Mouse (Mus musculus) heart, embryonic 12.5 days (tissue): ENCODE data around the gene Ddr1. TPM values are rescaled to one million over a fixed set of nuclear protein-coding genes. Genes with fewer than 3 reads are reported as not detected.

ENCODE experiments used
- ATAC-seq: fragments of 200-750 bp; cut with Nextera tagmentation; 2 replicates; pipeline ENCODE4 v1.8.0; 2017; ENCODE audit warnings: moderate TSS enrichment, moderate library complexity; ENCODE audit not compliant: insufficient number of reproducible peaks, low FRiP score
- H3K27ac ChIP-seq: fragments of 300-500 bp; sonication (generic); 2 replicates; pipeline ENCODE4 v1.5.1; 2016; ENCODE audit warnings: mild to moderate bottlenecking, moderate library complexity; ENCODE audit not compliant: poor library complexity, severe bottlenecking
- H3K27me3 ChIP-seq: fragments of 300-500 bp; sonication (generic); replicated peaks from 2 replicates; pipeline ENCODE4 v1.6.1; 2016; ENCODE audit warnings: mild to moderate bottlenecking, moderate library complexity
- H3K36me3 ChIP-seq: fragments of 300-500 bp; sonication (generic); 2 replicates; pipeline ENCODE4 v1.6.1; 2016; ENCODE audit warnings: mild to moderate bottlenecking, moderate library complexity
- H3K4me1 ChIP-seq: fragments of 300-500 bp; sonication (generic); replicated peaks from 2 replicates; pipeline ENCODE4 v1.6.1; 2016; ENCODE audit warnings: mild to moderate bottlenecking
- H3K4me2 ChIP-seq: fragments of 300-500 bp; sonication (generic); 2 replicates; pipeline ENCODE4 v1.6.1; 2016; ENCODE audit warnings: mild to moderate bottlenecking, moderate library complexity
- H3K4me3 ChIP-seq: fragments of 300-500 bp; sonication (generic); 2 replicates; pipeline ENCODE4 v1.5.1; 2016; ENCODE audit warnings: mild to moderate bottlenecking
- H3K9ac ChIP-seq: fragments of 300-500 bp; sonication (generic); 2 replicates; pipeline ENCODE4 v1.6.1; 2016; ENCODE audit warnings: mild to moderate bottlenecking, moderate library complexity
- H3K9me3 ChIP-seq: fragments of 300-500 bp; sonication (generic); replicated peaks from 2 replicates; pipeline ENCODE4 v1.6.1; 2016; ENCODE audit warnings: mild to moderate bottlenecking, moderate library complexity
- WGBS: fragments of 180-500 bp; shearing (Covaris S2); methylation state at CpG from one replicate; pipeline ENCODE4 v1.1.7; 2016; 5-methylcytosine and 5-hydroxymethylcytosine counted together
- polyA plus RNA-seq: library from polyadenylated mRNA; unstranded; fragments of >200 nt; fragmentation: Nextera tagmentation; extraction: Ambion mirVana; gene quantifications from 2 replicates; pipeline ENCODE4 v1.2.1, GENCODE M21; 2016

The Ddr1 gene
- polyA plus RNA-seq, 1 experiment from 2014 or later: 162 TPM

DNA sequence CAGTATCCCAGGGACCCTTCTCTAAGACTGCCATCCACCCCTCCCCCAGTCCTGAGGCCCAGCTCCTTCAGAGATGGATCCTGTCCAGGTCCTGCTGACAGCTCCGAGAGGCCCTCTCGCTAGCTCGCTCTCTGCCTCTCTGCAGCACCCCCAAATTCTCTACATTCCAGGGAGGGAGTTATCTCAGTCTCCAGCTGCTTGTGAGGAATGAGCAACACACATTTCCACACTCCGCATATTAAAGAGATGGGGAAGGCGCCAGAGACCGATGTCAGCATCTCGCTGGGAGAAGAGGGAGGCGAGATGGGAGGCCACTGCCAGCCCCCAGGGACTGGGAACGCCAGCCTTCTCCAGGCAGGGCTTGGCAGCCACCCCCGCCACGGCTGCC lies 15.9 kb upstream of the Ddr1 start:
- peak overlapping the region; percentile 58 for H3K4me2 ChIP-seq
- H3K36me3 ChIP-seq: no peaks in the 10 kb centered on the region
- peaks cover 10% of the 10 kb centered on the region for H3K9me3 ChIP-seq
- peaks cover 47% of the 10 kb centered on the region for H3K4me1 ChIP-seq
- H3K4me3 ChIP-seq: peak overlapping the region; percentile 21
- WGBS: 3% methylated on average over 11 of the region's 11 CpGs
- 0 out of 2 replicates have a peak overlapping the region, but pooled peaks have one; percentile 50 for H3K9ac ChIP-seq
- H3K27ac ChIP-seq: peak overlapping the region; percentile 96
- peaks cover 6% of the 10 kb centered on the region; the same call in 1 of the 2 replicates for H3K27me3 ChIP-seq
- ATAC-seq: peak; percentile 82

DNA sequence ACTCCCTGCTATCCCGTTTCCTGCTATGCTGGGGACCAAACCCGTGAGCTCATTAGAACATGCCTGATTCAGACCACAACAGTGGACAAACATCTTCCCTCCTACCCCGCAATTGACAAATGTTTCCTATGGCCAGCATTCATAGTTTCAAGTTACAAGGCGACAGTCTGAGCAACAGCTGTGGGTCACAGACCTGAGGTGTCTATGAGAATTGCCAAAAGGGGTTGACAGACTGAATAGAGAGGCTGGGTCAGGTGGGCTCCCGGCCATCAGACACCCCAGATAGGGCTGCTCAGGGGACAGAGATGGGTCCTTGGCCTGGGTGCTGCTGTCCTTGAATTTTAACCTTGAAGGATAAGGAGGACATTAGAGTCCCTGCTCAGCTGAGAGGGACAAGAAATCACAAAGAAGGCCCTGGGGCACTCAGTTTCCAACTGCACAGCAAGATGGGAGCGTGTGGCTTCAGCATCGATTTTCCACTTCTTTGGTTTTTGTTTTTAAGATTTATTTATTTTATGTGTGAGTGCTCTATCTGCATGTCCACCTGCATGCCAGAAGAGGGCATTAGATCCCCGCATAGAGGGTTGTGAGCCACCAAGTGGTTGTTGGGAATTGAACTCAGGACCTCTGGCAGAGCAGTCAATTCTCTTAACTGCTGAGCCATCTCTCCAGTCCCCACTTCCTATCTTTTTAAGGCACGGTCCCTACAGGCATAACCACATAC lies 15.4 kb upstream of the Ddr1 start:
- WGBS: 22% methylated on average over 9 of the region's 9 CpGs
- ATAC-seq: peak; percentile 65; the same call in 1 of the 2 replicates
- H3K4me3 ChIP-seq: no peak overlapping the region

DNA sequence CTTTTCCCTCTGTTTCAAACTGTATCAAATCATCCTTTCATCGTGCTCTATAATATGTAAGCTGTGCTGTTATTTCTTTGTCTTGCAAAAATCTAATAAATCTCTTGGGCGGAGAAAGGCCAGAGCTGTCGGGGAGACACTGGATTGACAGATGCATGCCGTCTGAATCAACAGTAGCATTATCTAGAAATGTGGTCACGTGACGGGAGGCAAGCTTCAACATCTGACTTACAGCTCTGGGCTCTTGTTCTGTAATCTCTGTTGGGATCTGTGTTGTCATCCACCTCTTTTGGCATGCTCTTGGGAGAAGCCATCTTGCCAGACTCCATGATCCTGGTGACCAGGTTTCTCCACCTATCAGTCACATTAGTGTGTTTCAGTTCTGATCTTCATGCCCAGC lies 12.7 kb upstream of the Ddr1 start:
- H3K9ac ChIP-seq: no peak overlapping the region
- H3K27ac ChIP-seq: no peak overlapping the region
- 77% methylated on average over 6 of the region's 6 CpGs for WGBS
- H3K4me3 ChIP-seq: no peak overlapping the region
- no peaks in the 10 kb centered on the region for H3K36me3 ChIP-seq
- H3K9me3 ChIP-seq: peaks cover 10% of the 10 kb centered on the region
- H3K4me2 ChIP-seq: no peak overlapping the region
- no peaks in the 10 kb centered on the region for H3K27me3 ChIP-seq
- H3K4me1 ChIP-seq: peaks cover 35% of the 10 kb centered on the region
- ATAC-seq: no peak

More for the DNA sequence above, 15.4 kb upstream of the Ddr1 start:
- H3K27ac ChIP-seq: peak overlapping the region; percentile 96
- H3K36me3 ChIP-seq: no peaks in the 10 kb centered on the region
- no peak overlapping the region for H3K9ac ChIP-seq
- H3K4me2 ChIP-seq: peak overlapping the region; percentile 58
- H3K4me1 ChIP-seq: peaks cover 42% of the 10 kb centered on the region
- H3K9me3 ChIP-seq: peaks cover 10% of the 10 kb centered on the region
- H3K27me3 ChIP-seq: peaks cover 6% of the 10 kb centered on the region; the same call in 1 of the 2 replicates

DNA sequence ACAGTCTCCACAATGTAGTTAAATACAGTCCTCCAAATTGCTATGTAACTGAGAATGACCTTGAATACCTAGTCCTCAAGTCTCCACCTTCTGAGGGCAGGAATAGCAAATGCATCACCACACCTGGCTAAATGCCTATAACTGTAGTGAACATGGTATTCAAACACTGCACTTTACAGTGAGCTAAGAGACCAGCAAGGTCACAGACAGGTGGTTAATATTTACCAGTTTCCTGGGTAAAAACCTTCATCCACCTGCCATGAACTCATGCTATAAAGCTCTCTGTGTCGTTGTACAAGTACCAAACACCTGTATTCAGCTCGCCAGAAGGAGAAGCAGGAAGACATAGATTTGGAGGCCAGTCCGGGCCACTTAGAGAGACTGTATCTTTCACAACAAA lies 11.7 kb upstream of the Ddr1 start:
- no peak overlapping the region for H3K27ac ChIP-seq

DNA sequence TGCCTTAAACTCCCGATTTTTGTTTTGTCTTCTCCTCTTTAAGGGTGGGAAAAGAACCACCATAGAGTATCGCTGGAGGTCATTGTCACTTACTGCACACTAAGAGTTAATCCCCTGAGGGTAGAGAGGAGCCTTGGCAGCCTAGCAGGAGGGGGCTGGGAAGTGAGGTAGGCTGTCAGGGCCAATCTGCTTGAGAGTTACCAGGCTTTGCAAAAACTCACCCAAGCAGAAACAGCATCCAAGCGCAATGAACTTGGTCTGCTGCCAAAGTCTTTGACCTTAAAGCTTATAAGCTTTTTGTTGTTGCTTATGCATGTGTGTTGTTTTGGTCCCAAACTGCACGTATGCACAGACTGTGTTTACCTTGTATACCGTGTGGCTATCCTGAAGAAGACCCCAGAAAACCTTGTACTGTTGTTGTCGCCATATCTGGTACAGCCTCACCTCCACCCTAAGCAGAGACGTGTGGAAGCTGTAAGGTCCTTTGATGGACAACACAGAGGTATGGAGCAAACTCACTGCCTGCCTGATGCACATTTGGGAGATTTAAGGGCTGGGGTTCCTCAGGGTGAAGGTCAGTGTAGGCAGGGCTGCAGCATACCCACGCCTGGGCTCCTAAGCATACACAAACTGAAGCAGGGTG lies 6.4 kb upstream of the Ddr1 start:
- H3K27ac ChIP-seq: peak overlapping the region; percentile 86
- H3K9ac ChIP-seq: 0 out of 2 replicates have a peak overlapping the region, but pooled peaks have one; percentile 23
- no peaks in the 10 kb centered on the region for H3K27me3 ChIP-seq
- 24% methylated on average over 8 of the region's 8 CpGs for WGBS
- H3K4me2 ChIP-seq: peak overlapping the region; percentile 16; the same call in 1 of the 2 replicates
- H3K4me1 ChIP-seq: peaks cover 50% of the 10 kb centered on the region
- no peaks in the 10 kb centered on the region for H3K9me3 ChIP-seq
- ATAC-seq: peak; percentile 57; the same call in 1 of the 2 replicates
- H3K4me3 ChIP-seq: no peak overlapping the region
- no peaks in the 10 kb centered on the region for H3K36me3 ChIP-seq

More for the DNA sequence above, 11.7 kb upstream of the Ddr1 start:
- Histone ChIP-seq H3K9me3 (peaks cover 10% of the 10 kb centered on the region), H3K4me1 (peaks cover 35% of the 10 kb centered on the region), H3K4me3 (no peak overlapping the region), H3K36me3 (no peaks in the 10 kb centered on the region), H3K27me3 (no peaks in the 10 kb centered on the region), H3K9ac (no peak overlapping the region), H3K4me2 (no peak overlapping the region)
- whole genome bisulfite sequencing: 84% methylated on average over 3 of the region's 3 CpGs
- no peak for ATAC-seq

DNA sequence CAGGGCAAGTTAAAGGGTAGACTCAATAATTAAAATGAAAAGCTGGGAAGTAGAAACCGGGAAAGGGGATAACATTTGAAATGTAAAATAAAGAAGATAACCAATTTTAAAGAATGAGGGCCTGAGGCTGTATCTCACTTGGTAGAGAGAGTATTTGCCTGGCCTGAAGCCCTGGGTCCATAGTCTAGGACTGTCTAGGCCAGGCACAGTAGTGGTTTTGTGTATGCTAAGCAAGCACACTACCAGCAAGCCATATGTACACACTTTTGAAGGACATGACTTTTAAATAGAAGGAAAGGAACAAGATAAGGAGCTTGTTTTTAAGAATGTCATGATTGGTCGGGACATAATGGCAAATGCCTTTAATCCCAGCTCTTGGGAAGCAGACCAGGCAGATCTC lies 4.2 kb upstream of the Ddr1 start:
- H3K36me3 ChIP-seq: no peaks in the 10 kb centered on the region
- H3K4me3 ChIP-seq: no peak overlapping the region
- H3K4me2 ChIP-seq: no peak overlapping the region
- H3K27me3 ChIP-seq: no peaks in the 10 kb centered on the region
- 44% methylated on average over 2 of the region's 2 CpGs for WGBS
- no peak for ATAC-seq
- no peak overlapping the region for H3K9ac ChIP-seq
- H3K4me1 ChIP-seq: peaks cover 70% of the 10 kb centered on the region
- no peaks in the 10 kb centered on the region for H3K9me3 ChIP-seq
- peak overlapping the region; percentile 31; the same call in 1 of the 2 replicates for H3K27ac ChIP-seq

DNA sequence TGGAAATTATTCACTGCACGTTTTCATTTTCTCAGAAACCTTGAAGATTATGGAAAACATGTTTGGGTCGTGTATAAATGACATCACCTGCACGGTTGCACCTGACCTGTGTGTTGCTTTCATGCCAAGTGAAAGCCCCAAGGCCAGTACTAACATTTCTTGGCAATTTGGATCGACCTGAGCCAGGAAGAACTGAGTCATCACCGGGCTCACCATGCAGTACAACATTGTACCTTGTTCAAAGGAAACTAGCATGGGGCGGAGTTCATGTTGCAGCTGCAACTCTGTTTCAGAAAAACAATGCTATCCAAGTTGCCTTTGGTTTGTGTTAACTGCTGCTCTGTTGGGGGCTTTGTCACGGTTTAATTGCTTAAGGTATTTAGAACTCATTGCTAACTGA lies 3.5 kb upstream of the Ddr1 start:
- no peaks in the 10 kb centered on the region for H3K9me3 ChIP-seq
- no peaks in the 10 kb centered on the region for H3K36me3 ChIP-seq
- H3K27ac ChIP-seq: peak overlapping the region; percentile 31; the same call in 1 of the 2 replicates
- H3K4me1 ChIP-seq: peaks cover 75% of the 10 kb centered on the region
- 72% methylated on average over 7 of the region's 7 CpGs for WGBS
- no peak overlapping the region for H3K9ac ChIP-seq
- no peak for ATAC-seq
- H3K27me3 ChIP-seq: no peaks in the 10 kb centered on the region
- no peak overlapping the region for H3K4me2 ChIP-seq
- H3K4me3 ChIP-seq: no peak overlapping the region

DNA sequence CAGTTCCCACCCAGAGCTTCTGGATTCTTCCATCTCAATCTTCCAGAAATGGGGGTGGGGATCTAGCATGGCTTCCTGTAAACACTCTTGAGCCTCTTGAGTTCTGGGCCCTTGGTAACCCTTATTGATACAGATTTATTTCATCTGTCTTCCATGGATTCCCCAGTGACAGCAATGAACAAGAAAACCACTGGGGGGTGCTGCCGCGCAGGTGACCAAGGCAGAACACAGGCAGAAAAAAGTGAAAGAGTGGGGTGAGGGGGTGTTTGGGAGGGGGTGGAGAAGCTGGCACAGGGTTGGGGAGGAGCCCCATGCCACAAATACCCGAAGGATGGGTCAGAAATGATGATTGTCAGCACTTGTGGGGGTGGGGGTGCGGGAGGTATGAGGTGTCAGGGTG lies 1.4 kb upstream of the Ddr1 start:
- Histone ChIP-seq H3K4me3 (no peak overlapping the region), H3K27me3 (no peaks in the 10 kb centered on the region), H3K9ac (no peak overlapping the region), H3K4me1 (peaks cover 64% of the 10 kb centered on the region), H3K4me2 (no peak overlapping the region), H3K36me3 (no peaks in the 10 kb centered on the region), H3K9me3 (no peaks in the 10 kb centered on the region), H3K27ac (peak overlapping the region; percentile 97; the same call in 1 of the 2 replicates)
- no peak for ATAC-seq
- WGBS: 9% methylated on average over 4 of the region's 4 CpGs

DNA sequence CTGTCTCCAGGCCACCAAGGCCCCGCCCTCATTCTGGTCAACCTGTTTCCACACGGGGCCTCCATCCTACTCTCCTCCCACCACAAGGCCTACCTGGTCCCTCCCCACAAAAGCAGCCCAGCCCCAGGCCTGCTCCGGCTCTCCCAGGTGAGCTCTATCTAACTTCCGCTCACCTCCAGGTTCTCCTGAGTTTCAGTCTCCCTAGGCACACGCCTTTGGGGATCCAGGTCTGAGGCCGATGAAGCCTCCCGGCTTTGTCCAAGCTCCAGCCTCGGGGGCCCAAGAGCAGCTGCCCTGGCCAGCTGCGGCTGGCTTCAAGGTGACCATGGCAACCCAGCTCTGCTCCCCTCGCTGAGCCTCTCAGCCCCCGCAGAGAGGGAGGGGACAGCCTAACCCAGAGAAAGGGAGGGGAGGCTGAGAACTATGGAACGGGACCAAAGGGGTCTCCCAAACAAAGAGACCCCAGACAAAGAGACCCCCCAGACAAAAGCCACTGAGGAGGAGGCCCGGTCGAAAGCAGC lies 610 bp downstream of the Ddr1 start:
- ATAC-seq: no peak
- H3K9ac ChIP-seq: peak overlapping the region; percentile 71
- H3K9me3 ChIP-seq: no peaks in the 10 kb centered on the region
- H3K4me2 ChIP-seq: peak overlapping the region; percentile 84
- no peaks in the 10 kb centered on the region for H3K27me3 ChIP-seq
- H3K4me3 ChIP-seq: peak overlapping the region; percentile 62
- no peaks in the 10 kb centered on the region for H3K36me3 ChIP-seq
- 3% methylated on average over 14 of the region's 14 CpGs for WGBS
- peaks cover 58% of the 10 kb centered on the region for H3K4me1 ChIP-seq
- peak overlapping the region; percentile 97 for H3K27ac ChIP-seq

DNA sequence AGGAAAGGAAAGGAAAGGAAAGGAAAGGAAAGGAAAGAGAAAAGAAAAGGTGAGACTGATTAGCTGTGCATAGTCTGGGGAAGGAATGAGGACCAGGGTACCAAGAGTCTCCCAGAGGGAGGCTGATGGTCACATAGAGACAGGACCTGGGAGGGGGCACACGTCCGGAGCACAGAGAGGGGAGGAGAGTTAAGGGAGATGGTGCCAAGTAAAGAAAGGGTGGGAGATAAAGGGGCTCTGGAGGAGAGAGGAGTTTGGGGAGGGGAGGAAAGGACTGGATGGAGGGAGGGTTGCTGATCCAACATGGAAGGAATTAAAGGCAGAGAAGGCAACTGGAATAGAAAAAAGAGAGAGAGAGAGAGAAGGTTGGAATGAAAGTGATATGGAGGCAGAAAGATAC lies 1.4 kb downstream of the Ddr1 start:
- peak overlapping the region; percentile 84 for H3K4me2 ChIP-seq
- H3K4me1 ChIP-seq: peaks cover 57% of the 10 kb centered on the region
- no peaks in the 10 kb centered on the region for H3K27me3 ChIP-seq
- peak overlapping the region; percentile 62 for H3K4me3 ChIP-seq
- peak overlapping the region; percentile 16; the same call in 1 of the 2 replicates for H3K9ac ChIP-seq
- peak overlapping the region; percentile 97 for H3K27ac ChIP-seq
- no peaks in the 10 kb centered on the region for H3K9me3 ChIP-seq
- 2% methylated on average over 2 of the region's 2 CpGs for WGBS
- H3K36me3 ChIP-seq: no peaks in the 10 kb centered on the region
- ATAC-seq: no peak

DNA sequence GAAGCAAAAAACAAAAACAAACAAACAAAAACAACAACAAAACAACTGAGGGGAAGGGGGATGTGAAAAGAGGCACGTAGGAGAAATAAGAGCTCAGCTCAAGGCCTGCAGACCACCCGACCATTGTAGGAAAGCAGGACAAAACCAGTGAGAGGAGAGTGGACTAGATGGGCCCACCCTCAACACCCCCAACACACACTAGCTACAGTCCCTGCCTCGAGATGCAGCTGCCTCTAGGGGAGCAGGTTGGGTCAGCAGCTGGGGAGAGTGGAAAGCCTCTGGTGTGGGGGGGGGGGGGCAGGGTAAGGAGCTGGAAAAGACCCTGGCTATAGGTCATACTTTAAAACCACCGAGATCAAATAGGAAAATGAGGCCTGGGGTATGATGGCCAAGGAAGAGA lies 1.8 kb downstream of the Ddr1 start:
- Histone ChIP-seq H3K27ac (peak overlapping the region; percentile 97), H3K9ac (peak overlapping the region; percentile 95), H3K4me3 (peak overlapping the region; percentile 62), H3K27me3 (no peaks in the 10 kb centered on the region), H3K4me2 (peak overlapping the region; percentile 84), H3K36me3 (no peaks in the 10 kb centered on the region), H3K9me3 (no peaks in the 10 kb centered on the region), H3K4me1 (peaks cover 59% of the 10 kb centered on the region)
- 6% methylated on average over 4 of the region's 4 CpGs for WGBS
- no peak for ATAC-seq
